Mouse (Mus musculus) left cerebral cortex, adult 2 months (tissue): Measurements from ENCODE around the gene Ppp1r36. TPM values are rescaled to one million over a fixed set of nuclear protein-coding genes. Genes with fewer than 3 reads are reported as not detected.

Experiments
- DNase-seq, 2 experiments: peaks; one replicate each; pipeline ENCODE4 v3.0.0; 2021 to 2022; ENCODE audit warnings: low spot score in 2 of 2, mixed read lengths in 1 of 2; ENCODE audit errors: extremely low spot score in 1 of 2
- H3K27ac ChIP-seq: fragments of 200-600 bp; 2 replicates; pipeline ENCODE4 v1.8.1; 2022
- H3K4me3 ChIP-seq: fragments of 200-600 bp; 2 replicates; pipeline ENCODE4 v1.8.1; 2022
- CTCF ChIP-seq: fragments of 200-600 bp; IDR thresholded peaks from 2 replicates; pipeline ENCODE4 v1.8.1; 2022; ENCODE audit warnings: antibody characterized with exemption, mild to moderate bottlenecking, moderate library complexity
- intact Hi-C: fragments of 180-260 bp; cut with DNase I; formaldehyde crosslinking; loops from one replicate; pipeline ENCODE4 v1.15.1; 2025
- long read RNA-seq, 2 experiments: library from polyadenylated mRNA; stranded (forward); transcript quantifications; one replicate each; pipeline ENCODE4 v2.0.0; 2021; ENCODE audit warnings: borderline mapping rate in 2 of 2
- total RNA-seq, 2 experiments: library from RNA; stranded (reverse); gene quantifications; 2 replicates each; pipeline ENCODE4 v1.2.3; 2021

The Ppp1r36 gene
- total RNA-seq = 1 to 10 TPM; 1.1 to 1.4 TPM
- long read RNA-seq, experiment 1 = 0 reads
- long read RNA-seq, experiment 2 = 0 reads

- peak within 1 kb of the TSS; percentile 32 for H3K4me3 ChIP-seq
- no peak for TF ChIP-seq CTCF
- no peak within 1 kb of the TSS for H3K27ac ChIP-seq
- intact Hi-C loops = no loop called here
- DNase-seq = no peak
These were observed at the start of gene Ppp1r36 for GRCm38 (mm10) chr12:76417433-76417854. Gene Ppp1r36, plus strand, starts transcription at chr12:76417538.

DNA sequence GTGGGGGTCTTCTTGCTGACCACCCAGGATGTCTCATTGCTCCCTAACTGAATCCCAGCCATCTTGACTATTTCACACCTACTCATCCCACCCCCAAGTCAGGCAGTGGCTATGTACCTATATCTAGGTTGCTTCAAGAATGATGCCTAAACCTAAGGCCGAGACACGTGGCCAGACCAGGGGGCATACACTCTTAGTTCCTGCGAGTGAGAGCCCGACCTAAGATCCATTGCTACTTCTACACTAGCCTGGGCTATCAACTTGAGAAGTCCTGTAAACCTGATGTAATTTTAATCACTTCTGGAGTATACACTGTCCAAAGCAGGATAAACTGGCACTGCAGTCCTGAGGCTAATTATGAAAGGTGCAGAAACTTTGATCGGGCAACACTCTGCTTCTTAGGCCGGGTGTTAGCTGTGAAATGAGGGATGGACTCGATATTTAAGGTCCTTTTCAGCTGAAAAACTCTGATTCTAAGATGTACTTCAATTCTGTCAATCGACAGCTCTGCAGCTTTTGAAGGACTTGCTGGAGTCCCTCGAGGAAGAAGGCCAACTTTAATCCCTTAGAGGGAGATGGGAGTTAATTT is 49.0 kb upstream of the Ppp1r36 start:
- peak overlapping the region; percentile 95 for H3K4me3 ChIP-seq
- no peak for TF ChIP-seq CTCF
- H3K27ac ChIP-seq = peak overlapping the region; percentile 98
- DNase-seq = no peak
- intact Hi-C loops = loop anchor here (5.0 kb wide), 1 partner anchor 224 kb away; no protein-coding TSS in a partner anchor

GRCm38 (mm10) chr12:76368790-76369205 is 48.5 kb upstream of the Ppp1r36 start:
- no peak for TF ChIP-seq CTCF
- H3K27ac ChIP-seq = peak overlapping the region; percentile 98
- intact Hi-C loops = loop anchor here (5.0 kb wide), 1 partner anchor 224 kb away; no protein-coding TSS in a partner anchor
- DNase-seq = no peak
- peak overlapping the region; percentile 95 for H3K4me3 ChIP-seq

DNA sequence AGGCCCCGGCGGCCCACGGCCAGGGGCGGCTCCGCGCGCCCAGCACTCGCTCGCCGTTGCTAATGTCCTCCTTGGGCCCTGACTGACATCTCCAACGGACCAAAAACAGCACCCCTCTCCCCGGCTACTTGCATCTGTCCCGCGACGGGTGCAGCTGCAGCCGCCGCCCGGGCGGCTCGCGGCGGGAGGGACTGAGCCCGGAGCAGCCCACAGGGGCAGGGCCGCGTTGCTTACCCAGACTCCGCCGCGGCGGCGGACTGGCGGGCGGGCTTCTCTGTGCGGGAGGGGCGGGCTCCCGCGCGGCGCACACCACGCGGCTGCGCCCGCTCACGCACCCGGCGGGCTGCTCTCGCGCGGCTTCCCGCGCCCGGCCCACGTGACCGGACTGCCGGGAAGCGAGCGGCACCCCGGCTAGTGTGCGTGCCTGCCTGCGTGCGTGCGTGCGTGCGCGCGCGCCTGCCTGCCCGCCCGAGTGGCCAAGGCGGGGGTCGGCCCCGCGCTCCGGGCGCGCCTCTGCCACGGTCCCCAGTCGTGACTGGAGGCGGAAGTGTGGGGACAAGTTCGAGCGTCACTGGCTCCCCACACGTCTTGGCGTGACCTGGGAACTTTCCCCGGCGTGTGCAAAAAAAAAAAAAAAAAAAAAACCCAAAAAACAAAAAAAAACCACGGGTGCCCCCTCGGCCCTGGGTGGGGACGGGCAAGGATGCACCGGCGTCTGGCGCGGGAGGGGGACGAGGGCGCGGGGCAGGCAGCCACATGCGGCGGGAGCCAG is 47.9 kb upstream of the Ppp1r36 start, which contains the start of gene Zbtb25:
Gene Zbtb25, minus strand, starts transcription at position 397 of the 772 bp plus-strand sequence.
- no peak for TF ChIP-seq CTCF
- intact Hi-C loops = loop anchor here (5.0 kb wide), 1 partner anchor 223 kb away; no protein-coding TSS in a partner anchor
- Histone ChIP-seq H3K4me3 (peak within 1 kb of the TSS; percentile 95), H3K27ac (peak within 1 kb of the TSS; percentile 98)
- DNase-seq = peak; percentile 91 to 94

DNA sequence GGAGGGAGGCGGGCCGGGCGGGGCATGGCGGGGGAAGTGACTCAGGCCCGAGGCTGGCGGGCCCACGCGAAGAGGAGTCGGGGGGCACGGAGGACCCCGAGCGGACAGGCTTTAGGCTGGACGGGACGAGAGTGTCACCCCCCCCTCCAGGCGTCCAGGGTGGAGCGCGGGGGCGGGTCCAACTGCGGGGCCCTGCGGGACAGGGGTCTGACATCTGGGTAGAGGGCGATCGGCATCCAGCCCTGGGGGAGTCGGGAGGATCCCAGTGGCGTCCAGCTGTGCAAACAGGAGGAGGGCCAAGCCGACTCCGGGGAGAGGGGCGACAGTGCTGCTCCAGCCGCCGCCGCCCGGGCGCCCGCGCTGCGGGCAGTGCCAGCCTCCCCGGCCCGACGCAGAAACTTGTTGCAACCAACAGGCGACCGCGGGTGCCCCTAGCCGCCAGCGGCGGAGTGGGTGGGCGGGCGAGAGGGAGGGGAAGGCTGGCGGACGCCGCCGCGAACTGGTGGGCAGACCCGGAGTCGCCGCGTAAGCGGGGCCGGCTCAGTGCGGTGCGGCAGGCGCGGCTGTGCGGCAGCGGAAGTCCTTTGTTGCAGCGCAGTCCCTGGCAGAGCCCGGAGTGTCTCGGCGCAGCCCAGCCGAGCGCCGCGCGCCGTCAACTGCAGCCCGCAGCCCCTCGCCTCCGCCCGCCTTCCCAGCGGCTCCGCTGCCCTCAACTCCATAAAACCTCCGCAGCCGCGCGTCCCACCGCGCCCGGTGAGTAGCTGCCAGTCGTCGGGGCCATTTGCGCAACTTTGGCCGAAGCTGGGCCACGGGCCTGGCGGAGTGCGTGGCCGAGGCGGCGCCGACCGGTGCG is 47.1 kb upstream of the Ppp1r36 start, which contains the start of gene Zbtb1:
Gene Zbtb1, plus strand, starts transcription at position 289 of the 853 bp plus-strand sequence.
- Histone ChIP-seq H3K4me3 (peak within 1 kb of the TSS; percentile 95), H3K27ac (peak within 1 kb of the TSS; percentile 98)
- no peak; the same call in 1 of the 2 replicates for TF ChIP-seq CTCF
- DNase-seq = peak; percentile 80 to 84
- intact Hi-C loops = loop anchor here (1.0 to 5.0 kb wide), 6 partner anchors 34 to 592 kb away; partner anchors contain the start of genes Hspa2 and Max

GRCm38 (mm10) chr12:76370831-76371571 is 46.3 kb upstream of the Ppp1r36 start:
- peak overlapping the region; percentile 95 for H3K4me3 ChIP-seq
- H3K27ac ChIP-seq = peak overlapping the region; percentile 98
- intact Hi-C loops = loop anchor here (1.0 to 5.0 kb wide), 5 partner anchors 33 to 591 kb away; partner anchors contain the start of genes Hspa2 and Max
- no peak; the same call in 1 of the 2 replicates for TF ChIP-seq CTCF
- peak; percentile 58 to 68 for DNase-seq

GRCm38 (mm10) chr12:76372046-76372445 is 45.3 kb upstream of the Ppp1r36 start:
- no peak for DNase-seq
- Histone ChIP-seq H3K27ac (no peak overlapping the region), H3K4me3 (peak overlapping the region; percentile 95)
- TF ChIP-seq CTCF = no peak
- intact Hi-C loops = loop anchor here (5.0 kb wide), 1 partner anchor 590 kb away; the partner anchor contains the start of gene Max

GRCm38 (mm10) chr12:76372881-76373818 is 44.2 kb upstream of the Ppp1r36 start:
- Histone ChIP-seq H3K27ac (no peak overlapping the region), H3K4me3 (no peak overlapping the region)
- DNase-seq = no peak
- intact Hi-C loops = loop anchor here (5.0 kb wide), 1 partner anchor 589 kb away; the partner anchor contains the start of gene Max
- no peak; the same call in 1 of the 2 replicates for TF ChIP-seq CTCF

DNA sequence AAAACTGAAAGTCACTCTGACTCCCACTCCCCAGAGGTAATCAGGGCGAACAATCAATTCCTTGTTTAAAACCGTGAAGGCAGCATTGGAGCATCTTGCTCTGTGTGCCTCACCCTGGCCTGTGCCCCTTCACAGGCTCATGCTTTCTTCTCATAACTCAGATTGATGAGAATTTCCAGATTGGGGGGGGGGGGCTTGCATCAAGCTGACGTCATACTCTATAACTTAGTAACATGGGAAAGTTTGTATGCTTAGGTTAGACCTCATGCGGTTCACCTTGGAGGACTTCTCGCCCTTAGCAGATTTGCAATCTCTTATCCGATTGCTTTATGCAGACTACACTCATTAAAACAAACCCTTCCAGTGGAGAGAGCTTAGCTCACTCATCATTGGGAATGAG is 43.3 kb upstream of the Ppp1r36 start:
- TF ChIP-seq CTCF = no peak
- no peak overlapping the region for H3K4me3 ChIP-seq
- H3K27ac ChIP-seq = no peak overlapping the region
- DNase-seq = no peak
- intact Hi-C loops = loop anchor here (5.0 kb wide), 1 partner anchor 588 kb away; the partner anchor contains the start of gene Max

DNA sequence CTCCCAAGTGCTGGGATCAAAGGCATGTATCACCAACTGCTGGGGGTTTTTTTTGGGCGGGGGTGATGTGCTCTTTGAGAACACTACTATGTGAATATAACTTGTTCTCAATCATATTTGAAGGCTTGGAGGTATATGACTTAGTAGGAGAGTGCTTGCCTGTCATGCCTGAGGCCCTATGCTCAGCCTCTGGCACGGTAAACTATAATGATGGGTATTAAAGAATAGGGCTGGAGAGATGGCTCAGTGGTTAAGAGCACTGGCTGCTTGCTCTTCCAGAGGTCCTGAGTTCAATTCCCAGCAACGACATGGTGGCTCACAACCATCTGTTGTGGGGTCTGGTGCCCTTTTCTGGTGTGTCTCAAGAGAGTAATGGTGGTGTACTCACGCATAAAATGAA is 42.4 kb upstream of the Ppp1r36 start:
- intact Hi-C loops = loop anchor here (5.0 kb wide), 1 partner anchor 587 kb away; the partner anchor contains the start of gene Max
- no peak overlapping the region for H3K27ac ChIP-seq
- H3K4me3 ChIP-seq = no peak overlapping the region
- no peak for TF ChIP-seq CTCF
- DNase-seq = no peak
